Mouse (Mus musculus) naive thymus-derived CD4-positive, alpha-beta T cell, adult 5 months (primary cell): ENCODE results near the gene Jhy. TPM values are rescaled to one million over a fixed set of nuclear protein-coding genes. Genes with fewer than 3 reads are reported as not detected.

Experiments used
- polyA plus RNA-seq: library from polyadenylated mRNA; unstranded; fragments of 100-300 nt; shearing (Covaris generic); gene quantifications from one replicate; pipeline ENCODE4 v1.2.1, GENCODE M21; 2017

Jhy gene
- polyA plus RNA-seq = not detected

DNA sequence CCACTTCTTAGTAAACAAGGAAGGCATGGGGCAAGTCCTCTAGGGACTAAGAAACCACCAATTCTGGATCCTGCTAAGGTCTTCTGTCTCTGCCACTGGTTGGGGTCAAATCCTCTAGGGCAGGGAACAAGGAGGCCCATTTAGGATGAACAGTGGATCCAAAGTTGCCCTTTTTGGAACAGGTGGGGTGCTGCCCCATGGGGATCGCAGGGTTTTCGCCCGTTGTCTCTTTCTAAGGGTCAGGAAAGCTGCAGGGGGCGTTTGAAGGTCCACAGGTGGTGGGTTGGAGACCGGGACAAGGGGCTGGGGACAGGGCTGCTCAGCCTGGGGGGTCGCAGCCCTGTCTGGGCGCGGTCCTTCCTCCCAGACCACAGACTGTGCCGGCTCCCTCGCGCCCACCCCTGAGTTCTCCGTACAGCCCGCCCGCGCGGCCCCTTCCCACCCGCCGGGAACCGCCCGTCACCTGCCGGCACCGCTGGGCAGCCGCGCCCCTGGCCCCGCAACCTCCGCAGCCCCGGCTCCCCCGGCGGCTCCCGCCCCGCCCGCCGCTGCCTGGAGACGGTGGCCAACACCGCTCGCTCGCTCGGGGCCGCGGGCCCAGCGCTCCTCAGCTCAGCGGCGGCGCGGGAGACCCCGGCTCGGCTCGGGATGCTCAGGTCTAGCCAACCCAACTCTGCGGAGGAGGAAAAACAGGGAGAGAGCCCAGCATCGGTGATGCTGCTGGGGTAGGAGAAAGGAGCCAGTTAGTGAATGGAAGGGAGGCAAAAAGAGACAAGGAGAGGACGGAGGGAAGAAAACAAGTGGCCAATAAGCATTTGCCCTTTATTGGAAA is at the start of gene Jhy:
Jhy (minus strand) TSS at position 533 of the 832 bp plus-strand sequence.

DNA sequence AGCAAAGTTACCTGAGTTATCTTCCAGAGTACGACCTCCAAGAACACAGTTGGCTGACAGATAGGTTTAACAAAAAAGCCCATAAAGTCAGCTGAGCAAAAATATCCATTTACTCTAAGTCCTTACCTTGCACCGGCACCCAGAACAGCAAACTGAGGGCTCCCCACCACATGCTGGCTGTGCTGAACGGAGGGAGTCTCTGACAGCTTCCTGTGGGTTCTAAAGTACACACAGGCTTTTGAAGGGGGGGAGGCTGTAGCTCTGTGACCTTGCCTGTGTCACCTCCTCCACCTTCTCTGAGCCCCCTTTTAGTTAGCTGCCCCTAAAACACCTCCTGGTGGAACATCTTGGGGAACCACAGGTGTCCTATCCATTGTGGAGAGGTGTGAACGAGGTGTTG is 40.5 kb upstream of the Jhy start, which contains the start of gene Crtam:
Crtam (minus strand) TSS at position 214 of the 400 bp plus-strand sequence.

DNA sequence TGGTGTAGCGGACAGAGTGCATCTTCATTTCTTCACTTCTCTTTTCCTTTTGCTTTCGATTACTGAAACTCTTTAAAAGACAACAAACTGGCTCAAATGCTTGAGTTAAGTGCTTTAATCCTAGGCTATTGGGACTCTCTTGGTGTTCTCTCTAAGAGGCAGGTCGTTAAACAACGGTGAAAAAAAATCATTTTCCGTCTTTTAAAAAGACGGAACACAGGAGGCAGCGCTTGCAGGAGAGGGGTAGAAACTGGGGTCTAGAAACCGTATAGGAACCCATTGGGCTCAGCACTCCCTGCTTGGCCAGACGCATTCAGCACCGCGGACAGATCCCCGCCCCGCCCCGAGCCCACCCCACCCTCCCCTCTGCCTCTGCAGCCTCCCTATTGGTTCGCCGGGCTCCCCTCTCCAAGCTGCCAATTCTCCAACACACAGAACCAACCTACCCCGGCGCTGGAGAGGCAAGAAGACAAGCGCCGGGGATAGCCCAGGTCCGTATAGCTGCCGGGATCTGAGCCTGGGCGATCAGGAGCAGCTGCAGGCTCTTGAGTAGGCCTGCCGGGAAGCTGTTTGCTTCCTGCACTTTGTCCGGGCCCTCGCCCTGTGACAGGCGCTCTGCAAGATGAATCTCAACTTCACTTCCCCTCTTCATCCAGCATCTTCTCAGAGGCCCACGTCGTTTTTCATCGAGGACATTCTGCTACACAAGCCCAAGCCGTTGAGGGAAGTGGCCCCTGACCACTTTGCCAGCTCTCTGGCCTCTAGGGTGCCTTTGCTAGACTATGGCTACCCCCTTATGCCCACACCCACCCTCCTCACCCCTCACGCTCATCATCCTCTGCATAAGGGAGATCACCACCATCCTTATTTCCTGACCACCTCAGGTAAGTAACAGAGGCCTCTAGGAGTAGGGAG is 90.1 kb downstream of the Jhy start, which contains the start of gene Bsx:
Bsx (plus strand) TSS at position 572 of the 915 bp plus-strand sequence.

Other genes with a start within 250 kb of the Jhy start
- gene Hspa8, start 163.1 kb downstream of the Jhy start, polyA plus RNA-seq = 3,615 TPM
- not detected for gene Bsx, start 90.0 kb downstream of the Jhy start, polyA plus RNA-seq
- 4.6 TPM for gene Crtam, start 40.5 kb upstream of the Jhy start, polyA plus RNA-seq
- 20.8 TPM for gene Ubash3b, start 197.6 kb upstream of the Jhy start, polyA plus RNA-seq